Mouse (Mus musculus) bone marrow macrophage, adult 2 months (primary cell): Measurements from ENCODE around the gene Ptk6. TPM values are rescaled to one million over a fixed set of nuclear protein-coding genes. Genes with fewer than 3 reads are reported as not detected.

Experiments
- H3K27ac ChIP-seq: 2 replicates; pipeline ENCODE4 v1.5.1; 2012; ENCODE audit warnings: low read depth, low read length; ENCODE audit not compliant: insufficient read depth
- H3K4me1 ChIP-seq: 2 replicates; pipeline ENCODE4 v1.6.1; 2012; ENCODE audit warnings: low read length; ENCODE audit not compliant: control insufficient read depth, insufficient read depth
- H3K4me3 ChIP-seq: 2 replicates; pipeline ENCODE4 v1.5.1; 2012; ENCODE audit warnings: mild to moderate bottlenecking, low read length, moderate library complexity; ENCODE audit not compliant: insufficient read depth
- CTCF ChIP-seq: IDR thresholded peaks from 2 replicates; pipeline ENCODE4 v1.5.1; 2012; ENCODE audit warnings: low read depth, mild to moderate bottlenecking, low read length, moderate library complexity
- POLR2A ChIP-seq: IDR thresholded peaks from 2 replicates; pipeline ENCODE4 v1.6.1; 2012; ENCODE audit warnings: mild to moderate bottlenecking, low read depth, low read length, borderline replicate concordance
- polyA plus RNA-seq: library from polyadenylated mRNA; stranded (reverse); fragments of >200 nt; gene quantifications from 2 replicates; pipeline ENCODE4 v1.2.4, GENCODE M21; 2012; ENCODE audit not compliant: missing spikeins, insufficient read depth, insufficient read length

Gene Ptk6
- polyA plus RNA-seq, 1 experiment, result not detected

DNA sequence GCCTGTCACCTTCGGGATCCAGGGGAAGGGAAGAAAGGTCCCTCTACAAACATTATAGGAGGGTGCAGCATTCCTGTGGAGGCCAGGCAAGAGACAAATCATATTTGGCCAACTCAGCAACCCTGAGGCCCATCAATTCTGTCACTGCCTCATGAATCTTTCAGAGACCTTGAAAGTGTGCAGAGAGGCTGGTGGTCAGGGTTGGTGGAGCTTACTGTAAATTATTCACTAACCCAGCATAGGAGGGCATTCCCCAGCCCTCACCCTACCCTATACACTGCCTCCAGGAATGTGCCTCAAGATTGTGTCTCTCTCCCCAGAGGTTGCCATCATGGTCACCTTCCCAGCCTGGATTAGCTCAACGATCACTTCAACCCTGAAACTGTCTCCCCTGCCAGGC, 57.9 kb downstream of the Ptk6 start:
- TF ChIP-seq POLR2A (no peak), CTCF (no peak)
- no peak overlapping the region for H3K27ac ChIP-seq
- no peaks in the 10 kb centered on the region for H3K4me1 ChIP-seq

More for the DNA sequence above, 57.9 kb downstream of the Ptk6 start:
- no peak overlapping the region for H3K4me3 ChIP-seq

Other genes with a start within 250 kb of the Ptk6 start
- gene Nkain4, start 248.1 kb downstream of the Ptk6 start, polyA plus RNA-seq, result not detected in 2 replicates
- gene Arfgap1, start 235.6 kb downstream of the Ptk6 start, polyA plus RNA-seq, result 30.5 and 35.3 TPM in 2 replicates
- 1.5 and 1.9 TPM in 2 replicates for gene Col20a1, start 216.3 kb downstream of the Ptk6 start, polyA plus RNA-seq
- gene Chrna4, start 159.2 kb downstream of the Ptk6 start, polyA plus RNA-seq, result not detected in 2 replicates
- not detected in 2 replicates for gene Kcnq2, start 67.5 kb downstream of the Ptk6 start, polyA plus RNA-seq
- 0.39 TPM in 1 of 2 replicates, not detected in the other for gene Eef1a2, start 45.8 kb downstream of the Ptk6 start, polyA plus RNA-seq
- gene Ppdpf, start 15.5 kb downstream of the Ptk6 start, polyA plus RNA-seq, result 46.1 and 47.5 TPM in 2 replicates
- not detected in 2 replicates for gene Srms, start 10.4 kb upstream of the Ptk6 start, polyA plus RNA-seq
- not detected in 2 replicates for gene Fndc11, start 17.2 kb upstream of the Ptk6 start, polyA plus RNA-seq
- 11.2 and 13.3 TPM in 2 replicates for gene Helz2, start 39.2 kb upstream of the Ptk6 start, polyA plus RNA-seq
- 11.4 and 16.4 TPM in 2 replicates for gene Gmeb2, start 85.2 kb upstream of the Ptk6 start, polyA plus RNA-seq
- gene Stmn3, start 111.7 kb upstream of the Ptk6 start, polyA plus RNA-seq, result not detected in 2 replicates
- 17.1 and 27.3 TPM in 2 replicates for gene Rtel1, start 117.0 kb upstream of the Ptk6 start, polyA plus RNA-seq
- gene Zgpat, start 162.1 kb upstream of the Ptk6 start, polyA plus RNA-seq, result 18.7 and 22.5 TPM in 2 replicates
- 41.3 and 47.7 TPM in 2 replicates for gene Arfrp1, start 162.6 kb upstream of the Ptk6 start, polyA plus RNA-seq
- 10.9 and 15.7 TPM in 2 replicates for gene Lime1, start 177.3 kb upstream of the Ptk6 start, polyA plus RNA-seq